Mouse (Mus musculus): ENCODE results near the gene Tax1bp3. TPM values are rescaled to one million over a fixed set of nuclear protein-coding genes. Genes with fewer than 3 reads are reported as not detected.

The Tax1bp3 gene
- total RNA-seq, 2 experiments from 2014 or later = 6.9 to 9.3 TPM

DNA sequence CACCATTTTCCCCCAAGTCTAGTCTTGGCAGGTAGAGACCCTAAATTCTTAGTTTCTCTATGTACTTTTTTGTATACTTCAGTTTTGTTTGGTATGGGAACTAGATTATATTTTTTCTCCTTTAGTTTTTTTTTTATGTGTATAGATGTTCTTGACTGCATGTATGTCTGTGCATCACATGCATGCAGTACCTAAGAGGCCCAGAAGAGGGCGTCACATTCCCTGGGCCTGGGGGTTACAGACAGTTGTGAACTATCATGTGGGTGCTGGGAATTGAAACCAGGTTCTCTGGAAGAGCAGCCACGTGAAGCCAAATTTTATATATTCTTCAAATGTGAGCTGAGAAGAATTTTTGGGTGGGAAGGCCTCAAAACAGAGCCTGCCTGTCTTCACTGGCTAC is 42.8 kb downstream of the Tax1bp3 start:
- DNase-seq (ENCODE audit: low spot score in 2 of 2) = no peak
- intact Hi-C loops (cut with DNase I) = no loop called here

DNA sequence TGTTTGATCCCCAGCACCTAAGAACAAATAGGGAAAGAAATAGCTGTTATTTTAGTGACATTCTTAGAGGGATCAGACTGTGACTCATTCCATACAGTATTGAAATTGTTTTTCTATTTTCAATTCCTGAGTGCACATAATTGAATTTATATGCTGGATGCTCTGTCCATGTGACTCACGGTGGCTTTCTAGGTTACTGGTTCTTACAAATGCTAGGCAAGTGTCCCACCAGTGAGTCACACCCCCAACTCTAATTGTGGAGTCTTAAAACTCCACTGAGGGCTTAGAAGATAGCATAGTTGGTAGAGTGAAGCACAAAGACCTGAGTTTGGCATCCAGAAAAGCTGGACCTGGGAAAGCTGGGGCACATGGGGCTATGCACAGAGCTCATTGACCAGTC is 43.8 kb downstream of the Tax1bp3 start:
- DNase-seq (ENCODE audit: low spot score in 2 of 2) = no peak
- intact Hi-C loops (cut with DNase I) = no loop called here

DNA sequence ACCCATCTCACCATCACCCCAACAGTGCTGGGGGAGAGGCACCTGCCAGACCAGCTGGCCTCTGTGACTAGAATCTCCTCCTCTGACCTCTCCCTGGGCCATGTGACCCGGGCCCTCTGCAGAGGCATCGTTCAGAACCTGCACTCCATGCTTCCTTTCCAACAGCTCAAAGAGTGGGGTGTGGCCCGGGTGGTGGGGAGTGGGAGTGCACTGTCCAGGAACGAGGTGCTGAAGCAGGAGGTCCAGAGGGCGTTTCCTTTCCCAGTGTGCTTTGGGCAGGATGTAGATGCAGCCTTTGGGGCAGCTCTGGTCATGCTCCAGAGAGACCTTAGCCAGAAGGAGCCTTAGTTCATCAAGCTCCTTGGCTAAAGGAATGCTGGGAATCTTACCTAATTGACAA is 46.0 kb downstream of the Tax1bp3 start:
- no peak for DNase-seq (ENCODE audit: low spot score in 2 of 2)

DNA sequence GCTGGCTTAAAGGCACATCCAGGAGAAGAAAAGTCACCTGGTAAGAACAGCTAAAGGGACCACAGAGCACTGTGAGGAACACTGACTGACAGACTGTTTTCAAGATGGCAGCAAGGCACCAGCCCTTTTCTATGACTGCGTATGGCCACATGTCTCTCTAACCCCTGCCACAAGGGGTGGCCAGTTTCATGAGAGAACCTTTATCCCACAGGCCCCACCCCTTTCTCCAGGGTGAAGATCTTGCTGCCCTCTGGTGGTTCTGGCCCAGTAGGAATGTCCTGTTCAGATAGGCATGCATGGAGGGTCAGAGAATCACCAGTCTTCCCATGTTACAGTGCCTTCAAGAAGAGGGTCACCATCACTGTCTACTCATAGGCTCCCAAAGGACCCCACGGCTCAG is 47.1 kb downstream of the Tax1bp3 start:
- intact Hi-C loops (cut with DNase I) = no loop called here
- no peak for DNase-seq (ENCODE audit: low spot score in 2 of 2)

More for the DNA sequence above, 46.0 kb downstream of the Tax1bp3 start:
- intact Hi-C loops (cut with DNase I) = no loop called here

DNA sequence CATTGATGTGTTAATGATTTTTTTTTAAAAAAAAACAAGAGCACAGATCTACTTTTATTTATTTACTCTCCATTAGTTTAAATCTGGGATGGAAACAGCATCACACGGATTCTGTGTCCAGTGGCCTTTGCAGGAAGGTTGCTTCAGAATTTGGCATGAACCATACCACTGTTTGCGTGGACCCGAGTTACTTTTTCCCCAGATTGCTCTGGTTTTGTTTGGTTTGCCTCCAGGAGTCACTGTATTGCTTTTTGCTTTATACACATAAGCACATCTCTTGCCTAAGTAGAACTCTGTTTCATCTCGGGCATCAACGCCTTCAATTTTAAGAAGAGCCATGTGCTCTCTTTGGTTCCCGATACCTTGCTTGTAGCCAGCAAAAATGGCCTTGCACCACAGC is 49.0 kb downstream of the Tax1bp3 start:
- intact Hi-C loops (cut with DNase I) = no loop called here
- no peak for DNase-seq (ENCODE audit: low spot score in 2 of 2)

DNA sequence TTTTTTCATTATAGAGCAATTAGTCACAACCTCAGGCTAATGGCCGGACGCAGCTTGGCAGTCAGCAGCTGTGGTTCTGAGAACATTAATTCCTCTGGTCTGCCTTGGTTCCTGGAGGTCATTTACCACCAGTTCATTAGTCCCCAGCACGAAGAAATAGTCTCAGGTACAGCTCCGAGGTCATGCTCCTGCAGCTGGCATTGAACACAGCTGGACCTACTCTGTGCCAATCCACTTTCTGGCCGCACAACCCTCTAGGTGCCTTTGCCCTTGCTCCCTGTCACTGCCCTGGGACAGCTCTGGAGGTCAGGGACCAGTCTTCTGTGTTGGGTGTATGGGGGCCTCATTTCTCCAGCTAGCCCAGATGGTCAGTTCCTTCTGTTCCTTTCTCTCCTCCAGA is 52.0 kb downstream of the Tax1bp3 start:
- no peak for DNase-seq (ENCODE audit: low spot score in 2 of 2)

DNA sequence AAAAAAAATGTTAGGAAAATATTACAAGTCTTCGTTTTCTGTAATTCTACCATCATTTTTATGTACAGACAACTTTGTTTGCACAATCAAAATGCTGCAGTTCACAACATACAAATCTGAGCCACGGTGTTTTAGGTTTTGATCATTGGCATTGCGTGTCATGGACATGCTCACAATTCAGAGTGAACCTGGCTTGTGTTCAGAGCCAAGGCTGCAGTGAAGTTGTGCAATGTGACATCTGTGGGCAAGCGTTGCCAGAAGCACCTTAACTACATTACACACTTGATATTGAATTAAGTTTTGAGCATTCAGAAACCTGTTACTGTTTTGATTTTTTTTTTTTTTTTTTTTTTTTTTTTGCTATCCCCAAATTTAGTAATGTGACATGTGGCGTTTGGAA is 53.2 kb downstream of the Tax1bp3 start:
- DNase-seq (ENCODE audit: low spot score in 2 of 2) = no peak
- intact Hi-C loops (cut with DNase I) = no loop called here

More for the DNA sequence above, 52.0 kb downstream of the Tax1bp3 start:
- intact Hi-C loops (cut with DNase I) = no loop called here

DNA sequence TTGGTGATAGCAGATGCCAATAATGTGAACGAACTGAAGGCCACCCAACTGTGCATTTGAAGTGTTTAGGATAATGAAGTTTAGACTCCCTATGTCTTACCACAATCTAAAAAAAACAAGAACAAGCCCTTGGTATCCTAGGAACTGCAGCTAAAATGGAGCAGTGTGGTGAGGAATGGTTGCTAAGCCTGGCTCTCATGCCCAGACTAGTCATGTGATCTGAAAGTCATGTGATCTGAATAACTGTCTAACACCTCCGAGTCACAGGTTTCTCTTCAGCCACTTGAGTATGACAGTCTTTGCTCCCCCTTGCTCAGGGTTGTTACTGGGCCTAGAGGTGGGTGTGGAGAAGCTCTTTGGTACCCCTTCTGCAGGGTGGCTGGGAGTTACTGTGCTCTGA is 55.6 kb downstream of the Tax1bp3 start:
- DNase-seq (ENCODE audit: low spot score in 2 of 2) = no peak
- intact Hi-C loops (cut with DNase I) = no loop called here

Other genes starting within 250 kb of the Tax1bp3 start
- gene Atp2a3, start 215.9 kb upstream of the Tax1bp3 start, total RNA-seq (2021) = 1 to 10 TPM; 5.9 to 6.0 TPM
- under 1 TPM; 0.36 to 0.62 TPM for gene P2rx1, start 178.0 kb upstream of the Tax1bp3 start, total RNA-seq (2021)
- gene Camkk1, start 158.1 kb upstream of the Tax1bp3 start, total RNA-seq (2021) = 100 to 1,000 TPM; 102 to 106 TPM
- 10 to 100 TPM in 1 of 2 experiments, 1 to 10 TPM in 1; 7.5 to 10.6 TPM for gene Ncbp3, start 129.3 kb upstream of the Tax1bp3 start, total RNA-seq (2021)
- gene Itgae, start 86.5 kb upstream of the Tax1bp3 start, total RNA-seq (2021) = under 1 TPM; 0.14 to 0.17 TPM
- under 1 TPM; 0.18 to 0.25 TPM for gene Haspin, start 38.8 kb upstream of the Tax1bp3 start, total RNA-seq (2021)
- under 1 TPM; 0.54 to 0.72 TPM for gene P2rx5, start 16.7 kb upstream of the Tax1bp3 start, total RNA-seq (2021)
- gene Emc6, start within 50 bp of the Tax1bp3 start, total RNA-seq (2021) = 10 to 100 TPM; 54.4 to 58.8 TPM
- 10 to 100 TPM; 15.4 to 24.9 TPM for gene Ctns, start 22.0 kb downstream of the Tax1bp3 start, total RNA-seq (2021)
- gene Shpk, start 22.4 kb downstream of the Tax1bp3 start, total RNA-seq (2021) = 1 to 10 TPM; 3.1 TPM
- not detected for gene Trpv1, start 57.2 kb downstream of the Tax1bp3 start, total RNA-seq (2021)
- under 1 TPM; 0.35 to 0.39 TPM for gene Trpv3, start 90.3 kb downstream of the Tax1bp3 start, total RNA-seq (2021)
- 10 to 100 TPM; 12.0 to 17.3 TPM for gene Aspa, start 152.5 kb downstream of the Tax1bp3 start, total RNA-seq (2021)
- gene Gm49340, start 152.7 kb downstream of the Tax1bp3 start, total RNA-seq (2021) = not detected
- gene Spata22, start 152.7 kb downstream of the Tax1bp3 start, total RNA-seq (2021) = not detected
- gene Olfr20, start 173.7 kb downstream of the Tax1bp3 start, total RNA-seq (2021) = not detected
- gene Olfr376, start 194.2 kb downstream of the Tax1bp3 start, total RNA-seq (2021) = not detected
- not detected for gene Olfr1, start 222.5 kb downstream of the Tax1bp3 start, total RNA-seq (2021)

All from left cerebral cortex, postnatal 36 days (tissue).